Mouse (Mus musculus): ENCODE data around the gene Nrxn1. TPM values are rescaled to one million over a fixed set of nuclear protein-coding genes. Genes with fewer than 3 reads are reported as not detected.

Nrxn1 gene
- polyA plus RNA-seq, 1 experiment from 2014 or later: 5.9 TPM

GRCm38 (mm10) chr17:90906118-90907093 lies 186.5 kb downstream of the Nrxn1 start:
- H3K27ac ChIP-seq (ENCODE audit: low read length): no peak overlapping the region
- 78% methylated on average over 6 of the region's 6 CpGs for WGBS
- no peaks in the 10 kb centered on the region for H3K36me3 ChIP-seq (ENCODE audit: control insufficient read depth, insufficient read depth, low read length)
- no peaks in the 10 kb centered on the region for H3K27me3 ChIP-seq (ENCODE audit: control insufficient read depth, insufficient read depth, low read length)
- ATAC-seq (ENCODE audit: insufficient read depth, low FRiP score): no peak
- H3K4me3 ChIP-seq (replicated peaks; ENCODE audit: low read length): no peak overlapping the region
- H3K9me3 ChIP-seq (replicated peaks; ENCODE audit: control insufficient read depth, low read length): no peaks in the 10 kb centered on the region
- H3K9ac ChIP-seq (ENCODE audit: low read length): no peak overlapping the region
- no peak overlapping the region for H3K4me2 ChIP-seq (ENCODE audit: low read depth, low read length)
- H3K4me1 ChIP-seq (ENCODE audit: control insufficient read depth, insufficient read depth, low read length): no peaks in the 10 kb centered on the region

GRCm38 (mm10) chr17:90905143-90905542 lies 187.7 kb downstream of the Nrxn1 start:
- no peaks in the 10 kb centered on the region for H3K36me3 ChIP-seq (ENCODE audit: control insufficient read depth, insufficient read depth, low read length)
- H3K4me1 ChIP-seq (ENCODE audit: control insufficient read depth, insufficient read depth, low read length): no peaks in the 10 kb centered on the region
- no peaks in the 10 kb centered on the region for H3K9me3 ChIP-seq (replicated peaks; ENCODE audit: control insufficient read depth, low read length)
- no peak for ATAC-seq (ENCODE audit: insufficient read depth, low FRiP score)
- H3K9ac ChIP-seq (ENCODE audit: low read length): no peak overlapping the region
- H3K4me3 ChIP-seq (replicated peaks; ENCODE audit: low read length): no peak overlapping the region
- WGBS: 84% methylated on average over 5 of the region's 5 CpGs
- H3K4me2 ChIP-seq (ENCODE audit: low read depth, low read length): no peak overlapping the region
- no peaks in the 10 kb centered on the region for H3K27me3 ChIP-seq (ENCODE audit: control insufficient read depth, insufficient read depth, low read length)
- no peak overlapping the region for H3K27ac ChIP-seq (ENCODE audit: low read length)

GRCm38 (mm10) chr17:90892327-90893259 lies 200.3 kb downstream of the Nrxn1 start:
- Histone ChIP-seq H3K4me1 (ENCODE audit: control insufficient read depth, insufficient read depth, low read length) (no peaks in the 10 kb centered on the region), H3K27me3 (ENCODE audit: control insufficient read depth, insufficient read depth, low read length) (no peaks in the 10 kb centered on the region), H3K27ac (ENCODE audit: low read length) (no peak overlapping the region), H3K9ac (ENCODE audit: low read length) (no peak overlapping the region), H3K4me3 (replicated peaks; ENCODE audit: low read length) (no peak overlapping the region), H3K4me2 (ENCODE audit: low read depth, low read length) (no peak overlapping the region), H3K36me3 (ENCODE audit: control insufficient read depth, insufficient read depth, low read length) (no peaks in the 10 kb centered on the region), H3K9me3 (replicated peaks; ENCODE audit: control insufficient read depth, low read length) (no peaks in the 10 kb centered on the region)
- WGBS: 55% methylated on average over 4 of the region's 4 CpGs
- no peak for ATAC-seq (ENCODE audit: insufficient read depth, low FRiP score)

- ATAC-seq (ENCODE audit: insufficient read depth, low FRiP score): no peak
- H3K9ac ChIP-seq (ENCODE audit: low read length): no peak overlapping the region
- H3K4me3 ChIP-seq (replicated peaks; ENCODE audit: low read length): no peak overlapping the region
- H3K4me2 ChIP-seq (ENCODE audit: low read depth, low read length): no peak overlapping the region
- no peaks in the 10 kb centered on the region for H3K27me3 ChIP-seq (ENCODE audit: control insufficient read depth, insufficient read depth, low read length)
- H3K36me3 ChIP-seq (ENCODE audit: control insufficient read depth, insufficient read depth, low read length): no peaks in the 10 kb centered on the region
- 54% methylated on average over 1 of the region's 1 CpGs for WGBS
- H3K27ac ChIP-seq (ENCODE audit: low read length): no peak overlapping the region
- no peaks in the 10 kb centered on the region for H3K4me1 ChIP-seq (ENCODE audit: control insufficient read depth, insufficient read depth, low read length)
- H3K9me3 ChIP-seq (replicated peaks; ENCODE audit: control insufficient read depth, low read length): no peaks in the 10 kb centered on the region
Observed at GRCm38 (mm10) chr17:90891711-90892110, 201.2 kb downstream of the Nrxn1 start.

- WGBS: 47% methylated on average over 2 of the region's 2 CpGs
- ATAC-seq (ENCODE audit: insufficient read depth, low FRiP score): no peak
Observed at GRCm38 (mm10) chr17:90857225-90857624, 235.6 kb downstream of the Nrxn1 start.

GRCm38 (mm10) chr17:90843876-90844275 lies 249.0 kb downstream of the Nrxn1 start:
- Histone ChIP-seq H3K4me2 (ENCODE audit: low read depth, low read length) (no peak overlapping the region), H3K4me3 (replicated peaks; ENCODE audit: low read length) (no peak overlapping the region), H3K27ac (ENCODE audit: low read length) (no peak overlapping the region), H3K36me3 (ENCODE audit: control insufficient read depth, insufficient read depth, low read length) (no peaks in the 10 kb centered on the region), H3K4me1 (ENCODE audit: control insufficient read depth, insufficient read depth, low read length) (no peaks in the 10 kb centered on the region), H3K9me3 (replicated peaks; ENCODE audit: control insufficient read depth, low read length) (no peaks in the 10 kb centered on the region), H3K9ac (ENCODE audit: low read length) (no peak overlapping the region), H3K27me3 (ENCODE audit: control insufficient read depth, insufficient read depth, low read length) (no peaks in the 10 kb centered on the region)
- ATAC-seq (ENCODE audit: insufficient read depth, low FRiP score): no peak
- 48% methylated on average over 1 of the region's 1 CpGs for WGBS

More at GRCm38 (mm10) chr17:90857225-90857624, 235.6 kb downstream of the Nrxn1 start:
- Histone ChIP-seq H3K4me1 (ENCODE audit: control insufficient read depth, insufficient read depth, low read length) (no peaks in the 10 kb centered on the region), H3K9ac (ENCODE audit: low read length) (no peak overlapping the region), H3K4me3 (replicated peaks; ENCODE audit: low read length) (no peak overlapping the region), H3K27me3 (ENCODE audit: control insufficient read depth, insufficient read depth, low read length) (no peaks in the 10 kb centered on the region), H3K9me3 (replicated peaks; ENCODE audit: control insufficient read depth, low read length) (no peaks in the 10 kb centered on the region), H3K27ac (ENCODE audit: low read length) (no peak overlapping the region), H3K4me2 (ENCODE audit: low read depth, low read length) (no peak overlapping the region), H3K36me3 (ENCODE audit: control insufficient read depth, insufficient read depth, low read length) (no peaks in the 10 kb centered on the region)

GRCm38 (mm10) chr17:90843072-90843611 lies 249.7 kb downstream of the Nrxn1 start:
- H3K27me3 ChIP-seq (ENCODE audit: control insufficient read depth, insufficient read depth, low read length): no peaks in the 10 kb centered on the region
- no peak overlapping the region for H3K4me3 ChIP-seq (replicated peaks; ENCODE audit: low read length)
- no peaks in the 10 kb centered on the region for H3K4me1 ChIP-seq (ENCODE audit: control insufficient read depth, insufficient read depth, low read length)
- no peak overlapping the region for H3K9ac ChIP-seq (ENCODE audit: low read length)
- H3K9me3 ChIP-seq (replicated peaks; ENCODE audit: control insufficient read depth, low read length): no peaks in the 10 kb centered on the region
- no peak for ATAC-seq (ENCODE audit: insufficient read depth, low FRiP score)
- H3K36me3 ChIP-seq (ENCODE audit: control insufficient read depth, insufficient read depth, low read length): no peaks in the 10 kb centered on the region
- H3K27ac ChIP-seq (ENCODE audit: low read length): no peak overlapping the region
- no peak overlapping the region for H3K4me2 ChIP-seq (ENCODE audit: low read depth, low read length)

GRCm38 (mm10) chr17:90837022-90837414 lies 255.9 kb downstream of the Nrxn1 start:
- no peaks in the 10 kb centered on the region for H3K27me3 ChIP-seq (ENCODE audit: control insufficient read depth, insufficient read depth, low read length)
- no peak overlapping the region for H3K9ac ChIP-seq (ENCODE audit: low read length)
- H3K9me3 ChIP-seq (replicated peaks; ENCODE audit: control insufficient read depth, low read length): no peaks in the 10 kb centered on the region
- no peak overlapping the region for H3K4me3 ChIP-seq (replicated peaks; ENCODE audit: low read length)
- H3K36me3 ChIP-seq (ENCODE audit: control insufficient read depth, insufficient read depth, low read length): no peaks in the 10 kb centered on the region
- H3K4me1 ChIP-seq (ENCODE audit: control insufficient read depth, insufficient read depth, low read length): no peaks in the 10 kb centered on the region
- H3K4me2 ChIP-seq (ENCODE audit: low read depth, low read length): no peak overlapping the region
- no peak overlapping the region for H3K27ac ChIP-seq (ENCODE audit: low read length)
- ATAC-seq (ENCODE audit: insufficient read depth, low FRiP score): no peak
